ENCODE assay signal across 7 mouse cellular contexts in genomic region chr17:25014841-25015570, GRCm38 (mm10). TPM values are rescaled to one million over a fixed set of nuclear protein-coding genes. Genes with fewer than 3 reads are reported as not detected.
DNase-seq lines count a peak whose midpoint lies in the region; ATAC-seq and TF ChIP-seq lines count a peak whose summit lies in the region.

No protein-coding gene starts in this region.

- under 1% methylated on average over 39 of the region's 39 CpGs for WGBS in bone marrow, adult 2 months
- WGBS in forebrain, embryonic 13.5 days = under 1% methylated on average over 39 of the region's 39 CpGs

- no peak for TF ChIP-seq CTCF in bone marrow, adult 2 months (IDR thresholded peaks at IDR 0.05; ENCODE audit: control insufficient read depth, insufficient read depth, low read length)
- no peak for TF ChIP-seq CTCF in layer of hippocampus, adult 2 months (conservative IDR thresholded peaks at IDR 0.05)

- H3K36me3 ChIP-seq in forebrain, embryonic 13.5 days (ENCODE audit: poor library complexity, severe bottlenecking) = peaks cover 35% of the 10 kb centered on the region

- H3K4me1 ChIP-seq in bone marrow, adult 2 months (ENCODE audit: control insufficient read depth, insufficient read depth, low read length) = no peaks in the 10 kb centered on the region
- H3K4me1 ChIP-seq in forebrain, embryonic 13.5 days = peaks cover 27% of the 10 kb centered on the region

- H3K4me2 ChIP-seq in forebrain, embryonic 13.5 days = peak overlapping the region; percentile 94

- peak; percentile 85 for DNase-seq in Muller cell, postnatal 12 days (ENCODE audit: inconsistent ontology term)
- DNase-seq in heart, postnatal 14 days = peak; percentile 46 to 52
- DNase-seq in layer of hippocampus, adult 2 months (ENCODE audit: low spot score in 2 of 2) = peak; percentile 24 to 34
- peak; percentile 33 for DNase-seq in lung, postnatal 14 days
- peak; percentile 54 to 59 for DNase-seq in right cerebral cortex, postnatal 36 days (ENCODE audit: low spot score in 2 of 2)

- TF ChIP-seq POLR2A in bone marrow, adult 2 months (IDR thresholded peaks at IDR 0.05; ENCODE audit: borderline replicate concordance, control insufficient read depth, low read depth, low read length) = no peak

- peak; percentile 8; the same call in 1 of the 2 replicates for ATAC-seq in forebrain, embryonic 13.5 days

- peak overlapping the region; percentile 86 for H3K27ac ChIP-seq in bone marrow, adult 2 months (ENCODE audit: control insufficient read depth, insufficient read depth, low read depth, low read length, poor library complexity)
- peak overlapping the region; percentile 85 for H3K27ac ChIP-seq in forebrain, embryonic 13.5 days
- H3K27ac ChIP-seq in layer of hippocampus, adult 2 months = peak overlapping the region; percentile 87

- peak overlapping the region; percentile 82 for H3K4me3 ChIP-seq in bone marrow, adult 2 months (replicated peaks; ENCODE audit: control insufficient read depth, low read depth, low read length)
- H3K4me3 ChIP-seq in forebrain, embryonic 13.5 days = peak overlapping the region; percentile 99
- peak overlapping the region; percentile 98 for H3K4me3 ChIP-seq in layer of hippocampus, adult 2 months

- no peaks in the 10 kb centered on the region for H3K9me3 ChIP-seq in forebrain, embryonic 13.5 days (replicated peaks)

- peak overlapping the region; percentile 96 for H3K9ac ChIP-seq in forebrain, embryonic 13.5 days

- no peaks in the 10 kb centered on the region for H3K27me3 ChIP-seq in forebrain, embryonic 13.5 days

- intact Hi-C loops in heart, postnatal 14 days (cut with DNase I) = loop anchor here (1.0 to 5.0 kb wide), 2 partner anchors 49 to 167 kb away; partner anchors contain the start of gene BC003965

RNA-seq across cellular contexts. Expression of gene Cramp1l, which starts 0.6 kb away (rescaled TPM):
- polyA plus RNA-seq in bone marrow, adult 2 months (2011; ENCODE audit: insufficient read depth, insufficient read length, low replicate concordance, missing spikeins) = 9.1 and 15.8 TPM in 2 replicates
- polyA plus RNA-seq in forebrain, embryonic 13.5 days (2015; fragmentation: Nextera tagmentation; extraction: Ambion mirVana) = 7.9 and 8.3 TPM in 2 replicates
- 10 to 100 TPM; 14.5 to 14.6 TPM for total RNA-seq in heart, postnatal 14 days (2021)
- 10 to 100 TPM; 25.2 to 30.7 TPM for total RNA-seq in layer of hippocampus, adult 2 months (2021)

RNA-seq across cellular contexts. Expression of gene Ift140, which starts 0.9 kb away (rescaled TPM):
- 65.1 and 72.5 TPM in 2 replicates for polyA plus RNA-seq in bone marrow, adult 2 months (2011; ENCODE audit: insufficient read depth, insufficient read length, low replicate concordance, missing spikeins)
- 18.6 and 22.8 TPM in 2 replicates for polyA plus RNA-seq in forebrain, embryonic 13.5 days (2015; fragmentation: Nextera tagmentation; extraction: Ambion mirVana)
- 1 to 10 TPM; 6.3 to 7.3 TPM for total RNA-seq in heart, postnatal 14 days (2021)
- total RNA-seq in layer of hippocampus, adult 2 months (2021) = 10 to 100 TPM; 23.5 to 25.0 TPM

RNA-seq across cellular contexts. Expression of gene Jpt2, which starts 54.5 kb away (rescaled TPM):
- polyA plus RNA-seq in bone marrow, adult 2 months (2011; ENCODE audit: insufficient read depth, insufficient read length, low replicate concordance, missing spikeins) = 12.2 and 31.5 TPM in 2 replicates
- 186 and 217 TPM in 2 replicates for polyA plus RNA-seq in forebrain, embryonic 13.5 days (2015; fragmentation: Nextera tagmentation; extraction: Ambion mirVana)
- 10 to 100 TPM in 1 of 2 experiments, 1 to 10 TPM in 1; 7.5 to 11.1 TPM for total RNA-seq in heart, postnatal 14 days (2021)
- 1 to 10 TPM; 4.4 to 6.1 TPM for total RNA-seq in layer of hippocampus, adult 2 months (2021)

Comparison
In these comparisons a context has a peak if more than half of its experiments do, and no peak if none do; other contexts are left out.
1. Peak in every context shown above with its lines: DNase-seq, ATAC-seq, H3K4me3 ChIP-seq and H3K27ac ChIP-seq.
2. DNase-seq: peak in every context shown above with its lines; median percentile 85 in Muller cell, postnatal 12 days; 56 in right cerebral cortex, postnatal 36 days; 49 in heart, postnatal 14 days; 33 in lung, postnatal 14 days; 29 in layer of hippocampus, adult 2 months.